12 mouse cellular contexts compared by ENCODE assay signal in genomic region chr14:54616226-54616825, GRCm38 (mm10). TPM values are rescaled to one million over a fixed set of nuclear protein-coding genes. Genes with fewer than 3 reads are reported as not detected.
A peak's percentile ranks its signal among the peaks of the same experiment; 100 is the strongest.
DNase-seq lines count a peak whose midpoint lies in the region; ATAC-seq and TF ChIP-seq lines count a peak whose summit lies in the region.
"Had no signal": no experiment of that assay in that cellular context is flagged by ENCODE, and none has a peak within 500 bp of the region (broad histone marks: within the 10 kb centered on the region; RNA-seq: fewer than 3 reads in every experiment).

No protein-coding gene starts in this region.

- no peak for DNase-seq in kidney, adult 2 months
- DNase-seq in embryonic facial prominence, embryonic 10.5 days (ENCODE audit: low spot score): no peak
- no peak for DNase-seq in midbrain, embryonic 14.5 days
- DNase-seq in cerebellum, postnatal 4 days (ENCODE audit: low spot score in 2 of 2): no peak
- no peak for DNase-seq in heart, adult 9 months (ENCODE audit: low spot score in 2 of 2)

- no peak overlapping the region for H3K4me2 ChIP-seq in kidney, embryonic 14.5 days (replicated peaks; ENCODE audit: low read depth, low read length)
- H3K4me2 ChIP-seq in midbrain, embryonic 14.5 days (ENCODE audit: low read length): peak overlapping the region; percentile 71

- peaks cover 7% of the 10 kb centered on the region for H3K4me1 ChIP-seq in kidney, embryonic 14.5 days (ENCODE audit: control insufficient read depth, insufficient read depth, low read length)
- no peaks in the 10 kb centered on the region for H3K4me1 ChIP-seq in kidney, adult 2 months (ENCODE audit: control insufficient read depth, insufficient read depth, low read length)
- H3K4me1 ChIP-seq in embryonic facial prominence, embryonic 10.5 days: peaks cover 16% of the 10 kb centered on the region
- H3K4me1 ChIP-seq in midbrain, embryonic 14.5 days (ENCODE audit: control insufficient read depth, insufficient read depth, low read length): peaks cover 12% of the 10 kb centered on the region; the same call in 1 of the 2 replicates

- ATAC-seq in kidney, embryonic 14.5 days (ENCODE audit: low FRiP score, low TSS enrichment): no peak
- ATAC-seq in granulocyte monocyte progenitor cell, adult 5-6 weeks (replicated peaks; ENCODE audit: poor library complexity, severe bottlenecking): peak; percentile 36
- no peak for ATAC-seq in midbrain, embryonic 14.5 days (ENCODE audit: low FRiP score, low TSS enrichment)

- H3K4me3 ChIP-seq in kidney, embryonic 14.5 days (ENCODE audit: low read length): 0 out of 2 replicates have a peak overlapping the region, but pooled peaks have one; percentile 82
- no peak overlapping the region for H3K4me3 ChIP-seq in kidney, adult 2 months (ENCODE audit: insufficient read depth, low read depth, low read length)
- peak overlapping the region; percentile 94; the same call in 1 of the 2 replicates for H3K4me3 ChIP-seq in embryonic facial prominence, embryonic 10.5 days
- no peak overlapping the region for H3K4me3 ChIP-seq in midbrain, embryonic 14.5 days (replicated peaks; ENCODE audit: low read depth, low read length)

- H3K27me3 ChIP-seq in kidney, embryonic 14.5 days (ENCODE audit: control insufficient read depth, insufficient read depth, low read length): no peaks in the 10 kb centered on the region
- H3K27me3 ChIP-seq in kidney, adult 2 months (replicated peaks; ENCODE audit: control insufficient read depth, insufficient read depth, low read length): no peaks in the 10 kb centered on the region
- H3K27me3 ChIP-seq in embryonic facial prominence, embryonic 10.5 days (replicated peaks; ENCODE audit: low read depth, poor library complexity, severe bottlenecking): no peaks in the 10 kb centered on the region
- no peaks in the 10 kb centered on the region for H3K27me3 ChIP-seq in midbrain, embryonic 14.5 days (ENCODE audit: control insufficient read depth, insufficient read depth, low read length)
- H3K27me3 ChIP-seq: limb, embryonic 15.5 days had no signal

- peaks cover 36% of the 10 kb centered on the region for H3K36me3 ChIP-seq in kidney, embryonic 14.5 days (ENCODE audit: control insufficient read depth, insufficient read depth, low read length)
- H3K36me3 ChIP-seq in kidney, adult 2 months (ENCODE audit: control insufficient read depth, insufficient read depth, low read length): peaks cover 1% of the 10 kb centered on the region; the same call in 1 of the 2 replicates
- H3K36me3 ChIP-seq in embryonic facial prominence, embryonic 10.5 days (replicated peaks): peaks cover 49% of the 10 kb centered on the region
- peaks cover 31% of the 10 kb centered on the region for H3K36me3 ChIP-seq in midbrain, embryonic 14.5 days (ENCODE audit: control insufficient read depth, insufficient read depth, low read length)

- WGBS in kidney, embryonic 14.5 days: 93% methylated on average over 16 of the region's 16 CpGs
- 87% methylated on average over 16 of the region's 16 CpGs for WGBS in kidney, adult 2 months
- 93% methylated on average over 16 of the region's 16 CpGs for WGBS in embryonic facial prominence, embryonic 10.5 days
- WGBS in midbrain, embryonic 14.5 days: 94% methylated on average over 16 of the region's 16 CpGs

- TF ChIP-seq CTCF in kidney, adult 2 months (conservative IDR thresholded peaks at IDR 0.05; ENCODE audit: insufficient read depth, insufficient read length, low read depth, low read length): no peak

- no peaks in the 10 kb centered on the region for H3K9me3 ChIP-seq in kidney, embryonic 14.5 days (ENCODE audit: control insufficient read depth, low read length)
- no peaks in the 10 kb centered on the region for H3K9me3 ChIP-seq in embryonic facial prominence, embryonic 10.5 days
- no peaks in the 10 kb centered on the region for H3K9me3 ChIP-seq in midbrain, embryonic 14.5 days (ENCODE audit: control insufficient read depth, low read length)
- H3K9me3 ChIP-seq: limb, embryonic 15.5 days had no signal

- H3K27ac ChIP-seq in kidney, embryonic 14.5 days (ENCODE audit: low read depth, low read length): no peak overlapping the region
- no peak overlapping the region for H3K27ac ChIP-seq in kidney, adult 2 months (ENCODE audit: insufficient read depth, low read depth, low read length)
- H3K27ac ChIP-seq in embryonic facial prominence, embryonic 10.5 days (replicated peaks): no peak overlapping the region
- H3K27ac ChIP-seq in midbrain, embryonic 14.5 days (replicated peaks; ENCODE audit: low read depth, low read length): no peak overlapping the region

- no peak for TF ChIP-seq POLR2A in kidney, adult 2 months (IDR thresholded peaks at IDR 0.05; ENCODE audit: low read depth, low read length)

- no peak overlapping the region for H3K9ac ChIP-seq in kidney, embryonic 14.5 days (ENCODE audit: low read depth, low read length)
- H3K9ac ChIP-seq in midbrain, embryonic 14.5 days (replicated peaks; ENCODE audit: low read length): no peak overlapping the region
- H3K9ac ChIP-seq: limb, embryonic 15.5 days had no signal

RNA-seq across cellular contexts. Expression of gene Psmb5, which starts 1.5 kb away (rescaled TPM):
- 420 and 456 TPM in 2 replicates for polyA plus RNA-seq in kidney, embryonic 14.5 days (2014; fragmentation: Nextera tagmentation; extraction: Ambion mirVana)
- polyA plus RNA-seq in kidney, adult 2 months (2012; rRNA removed): 244 and 276 TPM in 2 replicates
- polyA plus RNA-seq in embryonic facial prominence, embryonic 10.5 days (2016; fragmentation: Nextera tagmentation; extraction: Ambion mirVana): 486 and 490 TPM in 2 replicates
- total RNA-seq in granulocyte monocyte progenitor cell, adult 5-6 weeks (2014; fragmentation: Nextera tagmentation): 237 and 287 TPM in 2 replicates
- total RNA-seq in granulocyte monocyte progenitor cell, adult 5-6 weeks (2017): 63.3 and 69.9 TPM in 2 replicates
- 409 and 454 TPM in 2 replicates for polyA plus RNA-seq in midbrain, embryonic 14.5 days (2014; fragmentation: Nextera tagmentation; extraction: Ambion mirVana)

RNA-seq across cellular contexts. Expression of gene Psmb11, which starts 4.9 kb away (rescaled TPM):
- polyA plus RNA-seq in kidney, embryonic 14.5 days (2014; fragmentation: Nextera tagmentation; extraction: Ambion mirVana): not detected in 2 replicates
- polyA plus RNA-seq in kidney, adult 2 months (2012; rRNA removed): not detected in 2 replicates
- polyA plus RNA-seq in embryonic facial prominence, embryonic 10.5 days (2016; fragmentation: Nextera tagmentation; extraction: Ambion mirVana): 0.04 and 0.12 TPM in 2 replicates
- total RNA-seq in granulocyte monocyte progenitor cell, adult 5-6 weeks (2014; fragmentation: Nextera tagmentation): 0.09 TPM in 1 of 2 replicates, not detected in the other
- not detected in 2 replicates for total RNA-seq in granulocyte monocyte progenitor cell, adult 5-6 weeks (2017)
- 0.18 TPM in 1 of 2 replicates, not detected in the other for polyA plus RNA-seq in midbrain, embryonic 14.5 days (2014; fragmentation: Nextera tagmentation; extraction: Ambion mirVana)
- total RNA-seq: heart, adult 8-10 months had no signal
- polyA plus RNA-seq: limb, embryonic 15.5 days had no signal

RNA-seq across cellular contexts. Expression of gene 4931414P19Rik, which starts 10.5 kb away (rescaled TPM):
- polyA plus RNA-seq in kidney, embryonic 14.5 days (2014; fragmentation: Nextera tagmentation; extraction: Ambion mirVana): 5.7 and 7.7 TPM in 2 replicates
- polyA plus RNA-seq in kidney, adult 2 months (2012; rRNA removed): 6.5 and 8.1 TPM in 2 replicates
- 9.3 and 12.4 TPM in 2 replicates for polyA plus RNA-seq in embryonic facial prominence, embryonic 10.5 days (2016; fragmentation: Nextera tagmentation; extraction: Ambion mirVana)
- total RNA-seq in granulocyte monocyte progenitor cell, adult 5-6 weeks (2014; fragmentation: Nextera tagmentation): 5.8 and 9.9 TPM in 2 replicates
- 3.6 and 4.3 TPM in 2 replicates for total RNA-seq in granulocyte monocyte progenitor cell, adult 5-6 weeks (2017)
- 5.4 and 6.1 TPM in 2 replicates for polyA plus RNA-seq in midbrain, embryonic 14.5 days (2014; fragmentation: Nextera tagmentation; extraction: Ambion mirVana)

RNA-seq across cellular contexts. Expression of gene Gm17606, which starts 24.4 kb away (rescaled TPM):
- not detected in 2 replicates for polyA plus RNA-seq in kidney, embryonic 14.5 days (2014; fragmentation: Nextera tagmentation; extraction: Ambion mirVana)
- not detected in 2 replicates for polyA plus RNA-seq in kidney, adult 2 months (2012; rRNA removed)
- polyA plus RNA-seq in embryonic facial prominence, embryonic 10.5 days (2016; fragmentation: Nextera tagmentation; extraction: Ambion mirVana): not detected in 2 replicates
- total RNA-seq in granulocyte monocyte progenitor cell, adult 5-6 weeks (2014; fragmentation: Nextera tagmentation): not detected in 2 replicates
- total RNA-seq in granulocyte monocyte progenitor cell, adult 5-6 weeks (2017): not detected in 2 replicates
- not detected in 2 replicates for polyA plus RNA-seq in midbrain, embryonic 14.5 days (2014; fragmentation: Nextera tagmentation; extraction: Ambion mirVana)
- total RNA-seq: heart, adult 8-10 months; layer of hippocampus, adult 2 months; neutrophil, adult 5-6 weeks had no signal
- polyA plus RNA-seq: brain, embryonic 14.5 days had no signal

RNA-seq across cellular contexts. Expression of gene Cdh24, which starts 24.8 kb away (rescaled TPM):
- 5.0 and 5.7 TPM in 2 replicates for polyA plus RNA-seq in kidney, embryonic 14.5 days (2014; fragmentation: Nextera tagmentation; extraction: Ambion mirVana)
- polyA plus RNA-seq in kidney, adult 2 months (2012; rRNA removed): 1.2 and 1.5 TPM in 2 replicates
- polyA plus RNA-seq in embryonic facial prominence, embryonic 10.5 days (2016; fragmentation: Nextera tagmentation; extraction: Ambion mirVana): 5.3 and 6.0 TPM in 2 replicates
- total RNA-seq in granulocyte monocyte progenitor cell, adult 5-6 weeks (2014; fragmentation: Nextera tagmentation): 0.54 and 1.4 TPM in 2 replicates
- total RNA-seq in granulocyte monocyte progenitor cell, adult 5-6 weeks (2017): 0.39 and 0.41 TPM in 2 replicates
- 11.6 and 12.4 TPM in 2 replicates for polyA plus RNA-seq in midbrain, embryonic 14.5 days (2014; fragmentation: Nextera tagmentation; extraction: Ambion mirVana)

Comparison
In these comparisons a context has a peak if more than half of its experiments do, and no peak if none do; other contexts are left out.
1. H3K4me3 ChIP-seq: peak in kidney, embryonic 14.5 days (single experiment) and embryonic facial prominence, embryonic 10.5 days (single experiment); none in kidney, adult 2 months (single experiment) and midbrain, embryonic 14.5 days (single experiment).